Mouse (Mus musculus) forelimb bud, embryonic 11.5 days (tissue): ENCODE data around the gene Zar1l.
A peak's percentile ranks its signal among the peaks of the same experiment; 100 is the strongest.
"Not testable (repeated sequence)": the region's sequence is repeated elsewhere in the genome, so short reads cannot be mapped to it uniquely, and the experiment has no call there.

Experiments
- DNase-seq: peaks from one replicate; pipeline ENCODE4 v3.0.0-alpha.2; 2012; ENCODE audit warnings: low read depth, low spot score

The Zar1l gene

DNA sequence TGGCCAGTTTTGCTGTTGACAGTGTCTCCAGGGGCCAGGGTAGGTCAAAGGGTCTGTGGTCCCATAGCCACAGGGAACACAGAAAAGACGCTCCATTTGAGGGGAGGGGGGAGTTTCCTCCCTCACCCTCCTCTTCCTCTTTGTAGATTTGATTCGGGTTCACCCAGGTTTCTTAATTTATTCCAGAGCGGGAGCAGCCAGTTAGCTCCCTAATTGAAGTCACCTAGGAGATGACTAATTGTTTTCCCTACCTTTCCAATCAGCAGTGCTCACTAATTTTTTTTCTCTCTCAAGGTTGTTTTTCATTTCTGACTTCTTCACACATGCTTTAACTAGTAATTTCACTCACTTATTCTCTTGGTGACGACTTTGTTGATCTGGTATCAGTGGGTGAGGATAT, at the start of gene Zar1l:
Gene Zar1l, minus strand, starts transcription at position 101 of the 400 bp plus-strand sequence.
- DNase-seq: no peak

DNA sequence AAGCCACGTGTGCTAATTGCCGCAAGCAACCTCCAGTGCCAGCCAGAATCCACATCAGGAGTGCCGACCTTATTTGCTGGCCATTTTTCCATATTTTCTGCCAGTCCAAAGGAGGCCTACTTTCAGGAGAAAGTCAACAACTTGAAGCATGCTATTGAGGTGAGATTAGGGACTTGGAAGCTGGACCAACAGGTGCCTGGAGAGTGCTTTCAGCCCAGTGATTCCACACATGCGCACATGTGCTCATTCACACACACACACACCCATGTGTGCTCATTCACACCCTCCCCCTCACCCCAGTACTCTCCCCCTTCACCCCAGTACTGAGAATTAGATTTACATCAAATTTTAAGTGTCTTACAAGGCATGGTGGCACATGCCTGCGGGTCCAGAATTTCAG, 49.0 kb upstream of the Zar1l start:
- no peak for DNase-seq

DNA sequence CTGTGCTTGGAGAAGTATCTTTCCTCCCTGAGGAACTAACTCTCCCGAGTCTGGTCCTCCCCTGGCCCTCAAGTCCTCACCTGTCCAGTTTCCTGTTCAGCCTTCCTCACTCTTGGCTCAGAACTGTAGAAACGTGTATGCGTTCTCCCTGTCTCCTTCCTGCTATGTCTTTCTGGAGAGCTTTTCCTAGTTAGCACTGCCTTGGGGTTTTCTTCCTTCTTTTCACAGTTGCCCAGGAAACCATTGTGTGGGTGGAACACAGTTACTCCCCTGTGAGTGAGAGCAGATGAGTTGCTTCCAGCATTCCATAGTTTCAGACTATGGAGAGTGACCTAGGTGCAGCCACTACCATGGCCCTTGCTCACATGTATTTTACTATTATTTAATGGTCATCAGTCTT, 48.3 kb upstream of the Zar1l start:
- no peak for DNase-seq

DNA sequence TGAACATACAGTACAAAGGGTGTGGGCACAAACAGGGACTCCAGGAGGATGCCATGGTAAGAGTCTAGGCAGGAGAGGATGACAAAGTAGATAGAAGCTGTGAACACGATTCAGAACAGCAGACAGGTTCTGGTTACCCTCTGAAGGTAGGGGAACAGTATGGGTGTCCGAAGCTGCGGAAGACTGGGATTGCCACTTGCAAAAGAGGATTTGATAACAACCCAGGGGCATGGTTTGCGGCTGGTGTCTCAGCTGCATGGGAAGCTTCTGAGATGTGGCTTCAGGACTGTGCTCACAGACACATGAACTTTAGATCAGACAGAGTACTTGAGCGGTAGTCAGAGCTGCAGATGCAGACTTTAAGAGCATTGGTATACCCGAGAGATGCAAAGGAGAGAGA, 46.5 kb upstream of the Zar1l start:
- no peak for DNase-seq

DNA sequence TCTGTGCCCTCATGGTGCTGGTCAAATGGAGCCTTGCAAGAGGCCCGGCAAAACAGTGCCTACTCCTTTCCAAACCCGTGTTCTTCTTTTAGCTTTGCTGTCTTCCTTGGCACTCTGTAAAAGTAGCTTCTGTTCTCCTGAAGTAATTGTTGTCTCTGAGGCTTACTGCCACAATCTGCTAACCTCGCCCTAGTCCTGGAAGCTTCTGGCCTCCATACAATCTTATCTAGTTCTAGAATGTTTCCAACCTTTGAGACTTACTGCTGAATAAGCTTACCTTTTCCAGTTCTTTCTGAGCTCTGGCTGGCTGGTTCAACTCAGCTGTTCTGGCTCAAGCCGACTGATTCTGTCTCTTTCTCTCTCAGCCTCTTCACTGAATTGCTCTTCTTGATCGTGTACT, 43.8 kb upstream of the Zar1l start:
- DNase-seq: no peak

DNA sequence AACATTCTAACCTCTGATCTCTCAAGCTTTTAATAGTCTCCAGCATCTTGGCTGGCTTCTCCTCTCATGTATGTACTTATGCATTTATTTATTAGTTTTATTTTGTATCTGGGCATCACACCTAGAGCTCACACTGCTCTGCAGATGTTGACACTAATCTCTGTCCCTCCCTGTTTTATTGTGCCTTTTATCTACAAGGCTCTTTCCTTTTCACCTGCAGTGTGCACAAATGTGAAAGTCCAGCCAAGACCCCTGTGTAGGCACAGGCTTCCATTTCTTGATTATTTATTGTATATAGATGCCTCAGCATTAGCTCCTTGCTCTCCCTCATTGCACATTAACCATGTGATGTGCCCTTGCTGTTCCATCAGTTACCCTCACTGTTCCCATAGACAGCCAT, 43.4 kb upstream of the Zar1l start:
- no peak for DNase-seq

DNA sequence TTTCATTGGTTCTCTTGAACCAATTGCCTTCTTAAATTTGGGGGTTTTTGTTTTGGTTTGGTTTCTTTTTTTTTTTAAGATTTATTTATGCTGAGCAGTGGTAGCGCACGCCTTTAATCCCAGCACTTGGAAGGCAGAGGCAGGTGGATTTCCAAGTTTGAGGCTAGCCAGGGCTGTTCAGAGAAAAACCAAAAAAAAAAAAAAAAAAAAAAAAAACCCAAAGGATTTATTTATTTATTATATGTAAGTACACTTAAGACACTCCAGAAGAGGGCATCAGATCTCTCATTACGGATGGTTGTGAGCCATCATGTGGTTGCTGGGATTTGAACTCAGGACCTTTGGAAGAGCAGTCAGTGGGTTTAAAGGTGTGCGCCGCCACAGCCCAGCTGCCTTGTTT, 42.9 kb upstream of the Zar1l start:
- no peak for DNase-seq

DNA sequence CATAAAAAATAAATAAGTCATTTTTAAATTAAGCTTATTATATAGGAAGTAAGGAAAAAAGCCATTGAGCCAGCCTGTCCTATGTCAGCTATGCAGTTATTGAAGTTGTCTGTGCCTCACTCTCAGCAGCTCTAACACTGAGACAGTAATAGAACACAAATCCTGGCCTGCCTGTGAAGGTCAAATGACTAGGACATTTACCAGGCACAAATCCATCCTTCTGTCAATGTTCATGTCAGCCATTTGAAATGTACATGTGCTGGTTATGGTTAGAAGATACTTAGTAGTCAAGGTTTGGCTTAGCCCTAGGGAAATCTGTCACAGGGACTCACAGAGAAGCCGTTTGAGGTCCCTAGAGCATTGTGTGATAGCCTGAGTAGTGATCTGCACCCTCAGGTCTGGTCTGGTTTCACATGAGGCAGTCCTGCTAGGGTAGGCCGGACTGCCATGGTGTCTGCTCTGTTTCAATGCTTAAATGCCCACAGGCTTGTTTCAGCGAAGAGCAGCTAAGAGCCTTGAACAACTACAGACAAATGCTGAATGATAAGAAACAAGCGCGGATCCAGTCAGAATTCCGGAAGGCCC, 41.6 kb upstream of the Zar1l start:
- no peak for DNase-seq

DNA sequence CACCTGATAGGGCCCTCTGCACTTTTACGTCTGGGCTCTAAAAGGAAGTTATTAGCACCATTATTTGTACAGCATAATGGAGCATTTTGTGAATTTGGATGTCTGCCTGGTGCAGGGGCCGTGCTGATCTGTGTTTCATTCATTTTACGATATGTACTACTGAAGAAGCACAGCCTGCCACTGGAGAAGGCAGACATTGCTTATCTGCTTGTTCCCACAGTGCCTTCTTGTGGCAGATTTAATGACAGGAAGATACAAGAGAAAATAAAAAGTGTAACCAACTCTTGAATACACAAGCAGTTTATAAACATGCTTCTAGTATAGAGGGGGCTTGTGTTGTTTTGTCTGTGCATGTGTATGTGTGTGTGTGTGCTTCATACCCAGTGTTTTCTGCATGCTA, 33.7 kb upstream of the Zar1l start:
- no peak for DNase-seq

DNA sequence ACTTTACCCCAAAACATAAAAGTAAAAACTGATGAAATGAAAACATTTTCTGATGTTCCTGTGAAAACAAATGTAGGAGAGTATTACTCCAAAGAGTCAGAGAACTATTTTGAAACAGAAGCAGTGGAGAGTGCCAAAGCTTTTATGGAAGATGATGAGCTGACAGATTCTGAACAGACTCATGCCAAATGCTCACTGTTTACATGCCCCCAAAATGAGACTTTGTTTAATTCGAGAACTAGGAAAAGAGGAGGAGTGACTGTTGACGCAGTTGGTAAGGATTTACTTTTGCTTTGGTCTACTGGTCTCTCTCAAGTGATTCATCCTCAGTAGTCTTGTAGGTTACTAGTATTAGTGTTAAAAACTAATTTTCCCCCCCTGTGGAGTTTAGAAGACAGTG, 25.2 kb upstream of the Zar1l start:
- DNase-seq: no peak

DNA sequence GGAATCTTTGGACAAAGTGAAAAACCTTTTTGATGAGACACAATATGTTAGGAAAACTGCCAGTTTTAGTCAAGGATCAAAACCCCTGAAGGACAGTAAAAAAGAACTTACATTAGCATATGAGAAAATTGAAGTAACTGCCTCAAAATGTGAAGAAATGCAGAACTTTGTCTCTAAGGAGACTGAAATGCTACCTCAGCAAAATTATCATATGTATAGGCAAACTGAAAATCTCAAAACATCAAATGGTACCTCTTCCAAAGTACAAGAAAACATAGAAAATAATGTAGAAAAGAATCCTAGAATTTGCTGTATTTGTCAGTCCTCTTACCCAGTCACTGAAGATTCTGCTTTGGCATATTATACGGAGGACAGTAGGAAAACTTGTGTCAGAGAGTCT, 23.3 kb upstream of the Zar1l start:
- DNase-seq: no peak

DNA sequence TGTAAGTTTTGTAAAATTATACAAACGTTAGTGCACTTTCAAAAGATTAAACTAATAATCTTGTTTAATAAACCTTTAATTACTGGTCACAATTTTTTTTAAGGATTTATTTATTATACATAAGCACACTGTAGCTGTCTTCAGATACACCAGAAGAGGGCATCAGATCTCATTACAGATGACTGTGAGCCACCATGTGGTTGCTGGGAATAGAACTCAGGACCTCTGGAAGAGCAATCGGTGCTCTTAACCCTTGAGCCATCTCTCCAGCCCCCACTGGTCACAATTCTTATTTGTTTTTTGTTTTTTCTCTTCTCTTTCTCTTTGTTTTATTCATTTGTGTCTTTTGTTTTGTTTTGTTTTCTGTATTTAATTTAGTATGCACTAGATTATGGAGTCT, 7.3 kb upstream of the Zar1l start:
- no peak for DNase-seq

DNA sequence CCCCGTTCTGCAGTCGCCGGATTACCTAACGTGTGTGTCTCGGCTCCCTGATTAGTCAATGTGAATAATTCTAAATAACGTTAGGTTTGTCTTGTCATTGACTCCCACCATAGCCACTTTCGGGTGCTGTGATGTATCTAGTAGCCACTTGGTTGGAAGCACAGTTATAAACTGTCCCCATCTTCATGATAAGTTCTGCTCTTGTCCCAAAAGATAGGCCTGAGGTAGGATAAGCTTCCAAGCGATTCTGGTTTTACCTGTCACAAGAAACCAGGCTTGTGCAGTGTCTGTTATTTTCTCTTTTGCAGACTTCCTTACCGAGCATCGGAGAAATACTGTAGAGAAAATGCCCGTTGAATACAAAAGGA, 4.9 kb upstream of the Zar1l start:
- DNase-seq: no peak

DNA sequence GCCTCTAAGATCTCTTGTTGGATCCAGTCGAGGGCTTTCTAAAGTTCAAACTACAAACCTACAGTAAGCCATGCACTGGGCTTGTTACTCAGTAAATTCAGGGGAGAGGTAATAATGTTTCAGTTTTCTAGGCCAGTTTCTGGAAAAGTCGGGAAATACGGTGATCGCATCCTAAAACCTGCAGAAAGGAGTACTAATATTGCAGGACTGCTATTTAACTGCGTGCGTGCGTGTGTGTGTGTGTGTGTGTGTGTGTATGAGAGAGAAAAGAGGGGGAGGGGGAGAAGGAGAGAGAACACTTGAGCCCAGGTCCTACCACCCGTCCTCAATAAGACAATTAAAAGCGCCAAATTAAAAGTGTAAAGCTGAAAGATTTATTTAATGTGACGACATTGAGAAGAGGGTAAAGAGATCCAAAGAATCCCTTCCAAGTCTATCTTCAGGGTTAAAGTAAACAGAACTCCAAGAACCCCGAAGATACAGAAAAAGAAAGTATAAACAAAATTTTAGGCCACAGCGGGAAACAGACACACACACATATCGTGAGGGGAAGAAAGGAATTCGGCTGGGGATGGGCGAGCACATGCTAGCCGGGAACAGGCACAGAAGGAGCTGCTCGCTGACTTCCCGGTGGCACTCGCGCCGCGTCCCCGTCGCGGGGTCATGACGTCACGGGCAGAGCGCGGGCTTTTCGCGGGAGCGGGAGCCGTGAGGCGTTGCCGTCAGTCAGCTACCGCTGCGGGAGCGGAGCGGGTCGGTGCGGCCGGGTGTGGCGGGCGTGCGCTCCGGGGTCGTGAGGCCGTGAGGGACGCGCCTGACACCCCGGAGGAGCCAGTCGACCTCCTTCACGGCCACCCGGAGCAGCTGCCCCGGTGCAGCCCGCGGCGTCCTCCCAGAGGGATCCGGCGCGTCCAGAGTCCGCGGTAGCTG, 4.2 kb upstream of the Zar1l start, which contains the start of gene Brca2:
Gene Brca2, plus strand, starts transcription at position 694 of the 930 bp plus-strand sequence.
- peak; percentile 90 for DNase-seq

DNA sequence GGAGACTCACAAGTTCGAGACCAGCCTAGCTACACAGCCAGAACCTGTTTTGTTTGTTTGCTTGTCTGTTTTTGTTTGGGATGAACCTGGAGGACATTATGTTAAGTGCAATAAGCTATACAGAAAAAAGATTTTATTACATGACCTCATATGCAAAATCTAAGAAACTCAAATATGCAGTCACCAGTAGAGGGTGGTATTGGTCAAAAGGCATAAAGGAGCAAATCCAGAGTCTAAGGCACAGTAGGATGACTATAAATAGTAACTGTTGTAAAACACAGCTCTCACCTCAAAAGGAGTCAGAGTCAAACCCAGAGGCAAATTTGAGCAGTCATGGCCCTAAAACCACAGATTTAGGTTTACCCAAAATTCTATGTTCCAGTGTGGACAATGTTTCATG, 1.6 kb upstream of the Zar1l start:
- DNase-seq: peak; percentile 13

DNA sequence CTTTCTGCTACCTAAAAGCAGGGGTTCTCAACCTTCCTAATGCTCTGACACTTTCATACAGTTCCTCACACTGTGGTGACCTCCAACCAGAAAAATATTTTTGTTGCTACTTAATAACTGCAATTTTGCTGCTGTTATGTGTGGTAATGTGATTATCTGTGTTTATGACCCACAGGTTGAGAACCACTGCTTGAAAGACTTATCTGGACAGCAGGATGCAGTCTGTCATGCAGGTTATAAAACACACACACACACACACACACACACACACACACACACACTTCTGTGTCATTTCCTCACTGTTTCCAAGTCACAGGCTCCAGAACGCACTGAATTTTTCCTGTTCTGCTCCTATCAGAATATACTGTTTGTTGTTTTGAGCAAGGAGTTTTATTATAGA, 3.9 kb downstream of the Zar1l start:
- no peak for DNase-seq

DNA sequence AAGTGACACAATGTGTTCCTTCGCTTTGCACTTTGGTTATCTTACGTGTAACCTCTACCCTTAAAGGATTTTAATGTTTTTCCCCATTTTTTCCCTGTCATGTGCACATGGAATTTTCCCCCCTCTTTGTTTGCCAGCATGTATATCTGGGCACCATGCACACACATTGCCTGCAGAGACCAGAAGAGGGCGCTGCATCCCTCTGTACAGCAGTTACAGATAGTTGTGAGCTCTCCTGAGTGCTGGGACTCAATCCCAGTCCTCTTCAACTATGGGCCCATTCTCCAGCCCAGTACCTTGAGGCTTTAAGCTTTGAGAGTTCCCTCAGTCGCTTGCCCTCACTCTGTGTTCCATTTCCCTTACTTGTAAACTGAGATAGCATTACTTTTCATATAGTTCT, 4.7 kb downstream of the Zar1l start:
- no peak for DNase-seq

DNA sequence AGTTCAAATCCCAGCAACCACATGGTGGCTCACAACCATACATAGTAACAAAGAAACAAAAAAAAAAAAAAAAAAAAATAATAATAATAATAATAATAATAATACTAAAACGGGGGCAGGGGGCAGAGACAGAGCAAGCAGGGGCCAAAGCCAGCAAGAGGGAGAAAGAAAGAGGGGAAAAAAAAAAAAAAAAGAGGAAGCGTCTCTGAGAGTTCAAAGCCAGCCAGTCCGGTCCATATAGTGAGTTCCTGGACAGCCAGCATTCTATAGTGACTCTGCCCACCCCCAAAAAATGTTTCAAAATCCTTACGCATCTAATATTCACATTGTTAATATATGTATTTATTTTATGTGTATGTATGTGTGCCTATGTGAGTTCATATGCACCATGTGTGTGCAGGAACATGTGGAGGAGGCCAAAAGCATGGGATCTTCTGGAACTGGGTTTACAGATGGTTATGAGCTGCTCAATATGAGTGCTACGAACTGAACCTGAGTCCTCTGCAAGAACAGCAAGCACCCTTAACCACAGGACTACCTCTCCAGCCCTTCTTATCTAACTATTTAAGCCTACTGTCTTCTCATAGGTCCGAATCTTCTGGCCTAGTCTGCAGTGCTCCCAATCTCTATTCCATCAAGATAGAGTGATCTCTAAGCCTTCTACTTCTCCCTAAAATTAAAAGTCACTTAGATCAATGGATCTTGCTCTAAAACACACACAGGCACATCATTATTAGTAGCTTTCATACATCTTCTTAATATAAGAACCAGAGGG, 7.3 kb downstream of the Zar1l start:
- DNase-seq: no peak

DNA sequence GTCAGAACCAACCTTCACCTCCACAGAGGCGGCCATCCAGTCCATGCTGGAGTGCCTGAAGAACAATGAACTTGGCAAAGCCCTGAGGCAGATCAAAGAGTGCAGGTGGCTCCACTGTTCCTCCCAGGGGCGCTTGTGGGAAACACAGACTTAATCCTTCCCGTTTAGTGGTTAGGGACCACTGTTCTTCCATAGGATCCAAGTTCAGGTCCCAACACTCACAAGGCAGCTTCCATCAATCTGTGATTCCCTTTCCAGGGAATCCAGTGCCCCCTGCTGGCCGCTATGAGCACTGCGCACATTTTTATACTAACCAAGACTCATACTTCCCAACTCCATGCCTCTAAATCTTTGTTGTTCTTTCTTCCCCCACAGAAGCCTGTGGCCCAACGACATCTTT, 22.2 kb downstream of the Zar1l start:
- DNase-seq: peak; percentile 20

DNA sequence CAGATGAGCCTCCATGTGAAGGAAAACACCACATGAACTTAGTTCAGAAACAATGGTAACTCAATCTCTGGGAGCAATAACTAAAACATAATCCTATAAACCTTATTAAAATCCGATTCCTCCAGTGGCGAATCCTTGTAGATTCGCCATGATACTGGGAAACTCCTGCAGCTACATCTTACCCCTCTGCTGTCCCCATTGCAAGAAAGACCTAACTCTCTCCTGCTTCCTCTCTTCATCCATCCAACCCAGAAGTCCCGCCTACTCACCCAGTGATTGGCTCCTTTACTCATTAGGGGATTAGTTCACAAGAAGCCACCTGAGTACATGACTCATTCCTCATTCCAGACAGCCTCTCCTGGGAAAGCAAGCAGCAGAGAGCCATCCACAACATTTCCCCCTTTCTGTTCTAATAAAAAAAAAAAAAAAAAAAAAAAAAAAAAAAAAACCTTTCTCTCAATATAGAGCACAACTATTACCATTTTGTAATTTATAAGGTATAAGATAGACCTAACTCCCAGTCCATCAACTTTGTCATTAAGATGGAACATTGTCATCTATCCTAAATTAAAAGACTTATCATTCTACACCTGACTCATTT, 26.3 kb downstream of the Zar1l start:
- DNase-seq: not testable (repeated sequence)

DNA sequence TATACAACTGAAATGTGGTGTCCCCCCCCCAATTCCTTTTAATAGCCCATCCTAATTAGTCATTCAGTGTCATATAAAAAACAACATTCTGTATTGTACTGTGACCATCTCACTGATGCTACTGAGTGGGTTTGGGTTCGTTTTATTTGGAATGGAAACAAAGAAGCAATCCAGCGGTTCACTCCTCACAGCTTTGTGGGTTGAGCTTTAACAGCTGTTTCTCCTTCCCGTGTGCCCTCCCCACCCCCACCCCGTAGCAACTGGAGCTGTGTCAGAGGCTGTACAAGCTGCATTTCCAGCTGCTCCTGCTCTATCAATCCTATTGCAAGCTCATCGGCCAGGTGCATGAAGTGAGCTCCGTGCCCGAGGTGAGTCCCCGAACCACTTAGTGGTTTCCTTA, 27.1 kb downstream of the Zar1l start:
- peak; percentile 64 for DNase-seq

DNA sequence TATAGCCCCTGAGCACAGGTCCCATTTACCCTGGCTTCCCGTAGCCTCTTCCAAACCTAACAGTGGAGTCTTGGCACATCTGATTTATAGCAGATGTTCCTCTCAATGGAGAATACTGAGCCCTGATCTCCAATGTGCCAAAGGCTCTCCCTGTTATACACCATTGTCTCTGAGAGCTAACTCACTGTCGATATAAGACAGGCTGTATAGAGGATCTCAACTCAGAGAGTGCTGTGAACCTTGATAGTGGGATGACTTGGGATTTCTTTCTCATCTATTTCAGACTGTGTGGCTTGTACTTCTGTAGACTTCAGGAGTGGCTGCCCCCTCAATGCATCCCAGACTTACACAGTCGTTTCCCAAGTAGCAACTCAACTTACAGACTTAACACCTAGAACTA, 27.7 kb downstream of the Zar1l start:
- DNase-seq: no peak
